Mouse (Mus musculus) ES-E14 (cell line): Measurements from ENCODE around the gene Acad11. TPM values are rescaled to one million over a fixed set of nuclear protein-coding genes. Genes with fewer than 3 reads are reported as not detected.

Experiments used
- DNase-seq: peaks from one replicate; pipeline ENCODE4 v3.0.0-alpha.2; 2013; ENCODE audit warnings: low read depth, low spot score
- H3K27ac ChIP-seq: 2 replicates; pipeline ENCODE4 v1.5.1; 2012; ENCODE audit warnings: low read depth, mild to moderate bottlenecking, low read length, moderate library complexity, mixed read lengths; ENCODE audit not compliant: poor library complexity, insufficient read depth, severe bottlenecking
- H3K36me3 ChIP-seq: 2 replicates; pipeline ENCODE4 v1.6.1; 2012; ENCODE audit warnings: mild to moderate bottlenecking, low read length, moderate library complexity, mixed read lengths; ENCODE audit not compliant: control insufficient read depth, poor library complexity, insufficient read depth, severe bottlenecking
- H3K4me1 ChIP-seq, 2 experiments: fragments of 150-350 bp in 1 of 2; sonication (generic) in 1 of 2; 2 replicates each; pipeline ENCODE4 v1.6.1; 2012; ENCODE audit warnings: low read length in 2 of 2, mild to moderate bottlenecking in 1 of 2, mixed read lengths in 1 of 2; ENCODE audit not compliant: control insufficient read depth in 2 of 2, insufficient read depth in 2 of 2, poor library complexity in 1 of 2
- H3K4me3 ChIP-seq, 2 experiments: fragments of 150-350 bp in 1 of 2; sonication (generic) in 1 of 2; 2 replicates each; pipeline ENCODE4 v1.5.1; 2012; ENCODE audit warnings: low read length in 2 of 2, low read depth in 1 of 2, mild to moderate bottlenecking in 1 of 2, mixed read lengths in 1 of 2; ENCODE audit not compliant: insufficient read depth in 1 of 2, poor library complexity in 1 of 2, severe bottlenecking in 1 of 2
- H3K9ac ChIP-seq: 2 replicates; pipeline ENCODE4 v1.6.1; 2012; ENCODE audit warnings: low read depth, mild to moderate bottlenecking, low read length, mixed read lengths; ENCODE audit not compliant: poor library complexity, insufficient read depth, severe bottlenecking
- H3K9me3 ChIP-seq: fragments of 150-350 bp; sonication (generic); 2 replicates; pipeline ENCODE4 v1.6.1; 2012; ENCODE audit warnings: low read depth, mild to moderate bottlenecking, low read length; ENCODE audit not compliant: control insufficient read depth, insufficient read depth
- CHD2 ChIP-seq: IDR thresholded peaks from 2 replicates; pipeline ENCODE4 v1.6.1; 2014; ENCODE audit warnings: mild to moderate bottlenecking, low read depth, low read length, inconsistent platforms
- HCFC1 ChIP-seq: IDR thresholded peaks from 2 replicates; pipeline ENCODE4 v1.6.1; 2012; ENCODE audit warnings: low read length, inconsistent platforms, borderline replicate concordance; ENCODE audit not compliant: insufficient read depth
- MAFK ChIP-seq: IDR thresholded peaks from 2 replicates; pipeline ENCODE4 v1.6.1; 2014; ENCODE audit warnings: mild to moderate bottlenecking, low read depth, low read length, inconsistent platforms; ENCODE audit not compliant: insufficient read depth
- ZC3H11A ChIP-seq: IDR thresholded peaks from 2 replicates; pipeline ENCODE4 v1.6.1; 2012; ENCODE audit warnings: low read depth, mild to moderate bottlenecking, inconsistent platforms, low read length, borderline replicate concordance
- ZNF384 ChIP-seq: IDR thresholded peaks from 2 replicates; pipeline ENCODE4 v1.6.1; 2012; ENCODE audit warnings: low read depth, low read length, inconsistent platforms
- in situ Hi-C, 2 experiments: fragments of 600-800 bp; cut with MboI; formaldehyde crosslinking; loops; one replicate each; pipeline ENCODE4 v1.15.1; 2025; ENCODE audit warnings: low sequenced_read_pairs in 2 of 2, inconsistent platforms in 1 of 2; ENCODE audit not compliant: unreplicated experiment in 2 of 2
- total RNA-seq: library from RNA; depleted of rRNA; stranded (reverse); fragments of 300-350 nt; gene quantifications from 2 replicates; pipeline ENCODE4 v1.2.3, GENCODE M21; 2012

Acad11 gene
- total RNA-seq, 1 experiment, result 22.4 TPM

DNA sequence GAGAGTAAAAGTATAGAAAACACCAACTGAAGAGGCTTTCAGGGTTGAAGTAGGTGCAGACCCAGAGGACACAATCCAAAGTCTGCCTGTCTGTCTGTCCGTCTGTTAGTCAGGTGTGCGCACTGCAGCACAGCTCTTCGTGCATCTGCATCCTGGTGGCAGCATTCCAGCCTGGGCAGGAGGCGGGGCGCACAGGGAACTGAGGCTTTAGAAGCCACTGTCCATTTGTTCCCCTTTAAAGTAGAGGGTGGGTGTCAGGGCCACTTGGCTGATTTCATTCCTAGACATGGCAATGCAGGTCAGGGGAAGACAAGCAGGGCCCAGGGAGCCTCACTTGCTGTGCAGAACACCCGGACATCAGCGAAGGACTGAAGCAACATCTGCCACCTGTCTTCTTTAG, 94.1 kb downstream of the Acad11 start:
- TF ChIP-seq HCFC1 (no peak), CHD2 (no peak), MAFK (no peak), ZC3H11A (no peak), ZNF384 (no peak)
- H3K9ac ChIP-seq, result no peak overlapping the region
- H3K27ac ChIP-seq, result no peak overlapping the region
- H3K4me1 ChIP-seq, result peaks cover 0 to 1% of the 10 kb centered on the region in 2 experiments; a peak in 2 of 4 replicates
- H3K36me3 ChIP-seq, result peaks cover 57% of the 10 kb centered on the region
- in situ Hi-C loops, result no loop called here
- H3K9me3 ChIP-seq, result no peaks in the 10 kb centered on the region
- no peak overlapping the region for H3K4me3 ChIP-seq
- no peak for DNase-seq

DNA sequence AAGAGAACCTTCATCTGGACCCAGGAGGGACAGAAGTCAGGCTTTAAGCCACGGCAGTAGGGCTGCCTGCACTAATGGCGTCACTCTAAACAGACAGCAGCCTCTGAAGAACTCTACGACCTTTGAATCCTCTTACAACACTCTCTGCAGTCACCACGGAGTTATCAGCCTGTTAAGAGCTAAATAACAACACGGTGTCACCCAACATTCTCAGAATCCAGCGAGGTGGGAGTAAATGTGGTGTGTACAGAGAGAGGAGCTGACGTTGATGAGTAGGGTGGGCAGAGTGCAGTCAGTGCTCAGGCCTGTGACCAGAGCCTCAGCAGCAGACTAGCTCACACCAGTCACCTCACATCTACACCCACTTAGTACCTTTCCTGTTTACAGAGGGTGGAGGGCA, 97.9 kb downstream of the Acad11 start:
- no peak overlapping the region for H3K4me3 ChIP-seq
- TF ChIP-seq ZC3H11A, result no peak
- no peak for TF ChIP-seq ZNF384
- TF ChIP-seq MAFK, result no peak
- no peak for TF ChIP-seq HCFC1
- TF ChIP-seq CHD2, result no peak

DNA sequence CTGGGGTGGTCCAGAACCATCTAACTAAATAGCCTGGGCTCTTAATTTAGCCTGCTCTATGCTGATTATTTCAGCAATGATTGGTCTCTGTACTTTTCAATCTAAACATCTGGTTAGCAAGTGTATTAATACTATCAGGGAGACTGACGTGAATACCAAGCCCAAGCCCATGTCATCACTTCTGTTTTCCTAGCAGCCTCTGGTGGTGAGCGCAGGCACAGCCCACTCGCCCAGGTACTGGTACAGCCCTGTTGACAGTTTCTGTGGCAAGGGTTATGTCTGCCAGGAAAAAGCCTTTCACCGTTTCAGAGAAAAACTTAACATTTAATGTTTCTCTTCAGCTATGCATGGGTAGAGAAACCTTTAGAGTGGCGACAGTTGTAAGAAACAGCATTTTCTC, 101.0 kb downstream of the Acad11 start:
- H3K27ac ChIP-seq, result no peak overlapping the region
- in situ Hi-C loops, result no loop called here
- no peak for DNase-seq
- H3K36me3 ChIP-seq, result peaks cover 59% of the 10 kb centered on the region
- H3K9ac ChIP-seq, result no peak overlapping the region
- no peak for TF ChIP-seq CHD2
- TF ChIP-seq ZNF384, result no peak
- no peak for TF ChIP-seq ZC3H11A
- no peak for TF ChIP-seq HCFC1
- TF ChIP-seq MAFK, result no peak
- H3K9me3 ChIP-seq, result no peaks in the 10 kb centered on the region
- H3K4me3 ChIP-seq, result no peak overlapping the region
- H3K4me1 ChIP-seq, result no peaks in the 10 kb centered on the region

More for the DNA sequence above, 97.9 kb downstream of the Acad11 start:
- Histone ChIP-seq H3K27ac (no peak overlapping the region), H3K9me3 (no peaks in the 10 kb centered on the region), H3K9ac (no peak overlapping the region), H3K4me1 (no peaks in the 10 kb centered on the region), H3K36me3 (peaks cover 60% of the 10 kb centered on the region)
- in situ Hi-C loops, result no loop called here
- no peak for DNase-seq

DNA sequence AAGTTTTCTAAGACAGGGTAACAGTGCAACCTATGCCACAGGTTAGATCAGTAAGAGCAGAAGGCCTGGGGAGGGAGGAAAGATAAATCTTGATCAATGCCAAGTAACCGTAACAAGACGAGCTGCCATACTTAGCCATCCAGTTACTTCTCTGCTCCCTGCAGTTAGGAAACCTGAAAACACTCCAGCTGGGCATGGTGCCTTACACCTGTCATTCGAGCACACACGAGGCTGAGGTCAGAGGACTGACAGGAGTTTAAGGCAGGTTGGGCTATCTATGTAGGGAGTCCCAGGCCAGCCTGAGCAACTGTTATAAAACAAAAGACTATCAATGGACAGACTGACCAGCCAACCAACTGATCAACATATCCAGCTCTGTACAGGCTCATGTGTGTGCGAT, 102.7 kb downstream of the Acad11 start:
- Histone ChIP-seq H3K9ac (no peak overlapping the region), H3K4me3 (no peak overlapping the region), H3K4me1 (no peaks in the 10 kb centered on the region), H3K27ac (no peak overlapping the region), H3K36me3 (peaks cover 56% of the 10 kb centered on the region), H3K9me3 (no peaks in the 10 kb centered on the region)
- in situ Hi-C loops, result no loop called here
- DNase-seq, result no peak
- no peak for TF ChIP-seq ZC3H11A
- no peak for TF ChIP-seq CHD2
- TF ChIP-seq ZNF384, result no peak
- TF ChIP-seq MAFK, result no peak
- no peak for TF ChIP-seq HCFC1

DNA sequence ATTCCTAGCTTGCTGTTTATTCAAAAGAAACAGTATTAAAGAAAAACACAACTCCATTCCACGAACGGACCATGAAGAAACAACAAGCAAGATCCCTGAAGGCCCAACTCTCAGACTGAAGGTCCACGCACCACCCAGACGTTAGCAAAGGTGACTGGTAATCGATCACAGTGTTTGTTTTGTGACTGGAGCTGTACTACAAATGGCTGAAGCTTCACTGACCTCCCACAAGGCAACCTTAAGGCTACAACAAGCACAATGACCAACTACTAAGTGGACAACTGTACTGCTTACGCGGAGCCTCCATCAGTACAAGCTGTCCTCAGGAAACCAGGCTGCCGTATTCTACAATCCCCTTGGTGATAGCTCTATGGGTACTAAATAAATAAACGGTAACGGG, 106.8 kb downstream of the Acad11 start:
- Histone ChIP-seq H3K9me3 (no peaks in the 10 kb centered on the region), H3K9ac (no peak overlapping the region), H3K4me1 (no peaks in the 10 kb centered on the region), H3K4me3 (no peak overlapping the region), H3K27ac (no peak overlapping the region), H3K36me3 (peaks cover 44% of the 10 kb centered on the region)
- TF ChIP-seq CHD2 (no peak), HCFC1 (no peak), MAFK (no peak), ZC3H11A (no peak), ZNF384 (no peak)
- DNase-seq, result no peak
- in situ Hi-C loops, result no loop called here
